In the genomic region with DNA sequence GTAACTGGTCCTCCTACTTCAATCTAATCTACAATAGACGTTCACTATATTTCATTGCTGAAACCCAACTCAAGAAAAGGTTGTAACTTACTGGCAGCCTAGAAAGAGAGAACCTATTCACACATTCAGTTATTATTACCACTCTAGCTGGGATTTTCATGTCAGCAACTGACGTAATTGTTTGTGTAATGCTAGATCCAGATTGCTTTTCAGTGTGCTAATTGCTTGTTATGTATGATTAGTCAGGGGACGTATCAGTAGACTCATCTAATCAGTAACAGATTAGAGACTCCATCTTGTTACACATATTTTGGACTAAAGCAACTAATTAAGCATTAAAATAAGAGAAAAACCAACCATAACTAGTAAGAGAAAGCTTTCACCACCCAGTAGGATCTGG, we compare ENCODE assay signal across 17 mouse cellular contexts.
"Had no signal": no experiment of that assay in that cellular context is flagged by ENCODE, and none has a peak within 500 bp of the region (broad histone marks: within the 10 kb centered on the region; RNA-seq: fewer than 3 reads in every experiment).

No protein-coding gene starts in this region.

- H3K27me3 ChIP-seq: lung, embryonic 15.5 days; megakaryocyte, embryonic 14.5 days; midbrain, embryonic 13.5 days; midbrain, embryonic 15.5 days; neural tube, embryonic 12.5 days had no signal

- H3K36me3 ChIP-seq: lung, embryonic 15.5 days; midbrain, embryonic 13.5 days; midbrain, embryonic 15.5 days; neural tube, embryonic 12.5 days had no signal

- H3K4me3 ChIP-seq: lung, embryonic 15.5 days; megakaryocyte, embryonic 14.5 days; midbrain, embryonic 13.5 days; midbrain, embryonic 15.5 days; neural tube, embryonic 12.5 days had no signal

- ATAC-seq: liver, postnatal 0 days; lung, postnatal 0 days; midbrain, embryonic 13.5 days; midbrain, embryonic 15.5 days had no signal

- H3K27ac ChIP-seq: lung, embryonic 15.5 days; macrophage; midbrain, embryonic 13.5 days; midbrain, embryonic 15.5 days; neural tube, embryonic 12.5 days had no signal

- H3K4me1 ChIP-seq: megakaryocyte, embryonic 14.5 days had no signal

- H3K9me3 ChIP-seq: lung, embryonic 15.5 days; midbrain, embryonic 13.5 days; midbrain, embryonic 15.5 days; neural tube, embryonic 12.5 days had no signal

- H3K4me2 ChIP-seq: lung, embryonic 15.5 days; midbrain, embryonic 11.5 days; midbrain, embryonic 13.5 days; midbrain, embryonic 15.5 days; neural tube, embryonic 12.5 days had no signal

- DNase-seq: liver, postnatal 0 days; lung, adult 2 months; lung, postnatal 14 days; lung, postnatal 36 days; right cerebral cortex, postnatal 14 days; spleen, adult 18-20 months; thymus, adult 18-20 months; thymus, postnatal 14 days; thymus, postnatal 36 days had no signal

- H3K9ac ChIP-seq: liver, postnatal 0 days; lung, embryonic 15.5 days; midbrain, embryonic 13.5 days; midbrain, embryonic 15.5 days; neural tube, embryonic 12.5 days had no signal
